Mouse (Mus musculus) heart, postnatal 0 days (tissue): ENCODE data around the gene Gm49711. TPM values are rescaled to one million over a fixed set of nuclear protein-coding genes. Genes with fewer than 3 reads are reported as not detected.

Source experiments
- ATAC-seq: fragments of 200-750 bp; cut with Nextera tagmentation; 2 replicates; pipeline ENCODE4 v1.8.0; 2017; ENCODE audit warnings: low read depth, moderate number of reproducible peaks, moderate library complexity; ENCODE audit not compliant: insufficient read depth
- DNase-seq: peaks from one replicate; pipeline ENCODE4 v3.0.0-alpha.2; 2016; ENCODE audit warnings: low spot score
- H3K27ac ChIP-seq: fragments of 300-500 bp; sonication (generic); 2 replicates; pipeline ENCODE4 v1.5.1; 2014; ENCODE audit warnings: low read depth, mild to moderate bottlenecking
- H3K27me3 ChIP-seq: fragments of 300-500 bp; sonication (generic); 2 replicates; pipeline ENCODE4 v1.6.1; 2014; ENCODE audit warnings: low read length, mixed read lengths; ENCODE audit not compliant: control insufficient read depth, insufficient read depth
- H3K36me3 ChIP-seq: fragments of 300-500 bp; sonication (generic); replicated peaks from 2 replicates; pipeline ENCODE4 v1.6.1; 2014; ENCODE audit warnings: low read length, mixed read lengths; ENCODE audit not compliant: control insufficient read depth, insufficient read depth
- H3K4me1 ChIP-seq: fragments of 300-500 bp; sonication (generic); 2 replicates; pipeline ENCODE4 v1.6.1; 2014; ENCODE audit warnings: antibody characterized with exemption; ENCODE audit not compliant: control insufficient read depth, insufficient read depth
- H3K4me2 ChIP-seq: fragments of 300-500 bp; sonication (generic); 2 replicates; pipeline ENCODE4 v1.6.1; 2014; ENCODE audit warnings: low read depth, mild to moderate bottlenecking, low read length, moderate library complexity
- H3K4me3 ChIP-seq: fragments of 300-500 bp; sonication (generic); 2 replicates; pipeline ENCODE4 v1.5.1; 2014; ENCODE audit warnings: low read depth, low read length
- H3K9ac ChIP-seq: fragments of 300-500 bp; sonication (generic); replicated peaks from 2 replicates; pipeline ENCODE4 v1.6.1; 2014; ENCODE audit warnings: low read depth, low read length, mixed read lengths
- H3K9me3 ChIP-seq: fragments of 300-500 bp; sonication (generic); replicated peaks from 2 replicates; pipeline ENCODE4 v1.6.1; 2016; ENCODE audit warnings: low read length; ENCODE audit not compliant: control insufficient read depth
- CTCF ChIP-seq: IDR thresholded peaks from 2 replicates; pipeline ENCODE4 v1.5.1; 2016; ENCODE audit warnings: antibody characterized with exemption, control low read depth, low read depth
- EP300 ChIP-seq: IDR thresholded peaks from 2 replicates; pipeline ENCODE4 v1.6.1; 2016; ENCODE audit warnings: antibody characterized with exemption, low read depth
- WGBS: fragments of 180-500 bp; shearing (Covaris S2); extraction: QIAGEN DNeasy Blood & Tissue Kit; methylation state at CpG from one replicate; pipeline ENCODE4 v1.1.7; 2014; 5-methylcytosine and 5-hydroxymethylcytosine counted together
- polyA plus RNA-seq: library from polyadenylated mRNA; unstranded; fragments of >200 nt; fragmentation: Nextera tagmentation; extraction: Ambion mirVana; gene quantifications from 2 replicates; pipeline ENCODE4 v1.2.1, GENCODE M21; 2015
- total RNA-seq: library from RNA; depleted of rRNA; stranded (reverse); fragments of >200 nt; gene quantifications from 2 replicates; pipeline ENCODE4 v1.2.3, GENCODE M21; 2014; ENCODE audit warnings: low replicate concordance

Gm49711 gene
- total and polyA plus RNA-seq, 2 experiments from 2014 or later, result 0.20 TPM; not detected in 1

DNA sequence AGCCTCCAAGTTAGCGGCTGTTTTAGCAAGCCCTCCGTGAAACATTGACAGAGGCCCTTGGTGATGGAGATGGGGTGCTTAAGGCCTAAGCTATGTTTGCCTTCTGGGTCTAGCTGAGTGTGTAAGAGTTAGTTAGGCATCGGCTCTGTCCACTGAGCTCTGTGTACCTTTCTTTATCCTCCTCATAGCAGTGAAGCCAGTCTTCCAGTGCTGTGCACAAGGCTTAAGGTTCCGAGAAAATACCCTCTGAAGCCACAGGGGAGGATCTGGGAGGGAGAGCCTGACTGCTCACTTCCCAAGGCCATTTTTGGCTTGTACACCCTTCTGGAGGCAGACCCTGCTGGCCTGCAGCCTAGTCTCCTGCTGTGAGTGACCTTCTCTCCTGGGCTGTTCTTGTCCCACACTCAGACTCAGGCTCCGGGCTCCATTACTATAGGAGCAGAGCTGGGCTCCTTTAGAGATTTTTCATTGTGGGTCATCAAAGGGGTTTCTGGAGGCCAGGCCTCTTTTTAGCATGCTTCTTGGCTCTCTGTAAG, 56.7 kb downstream of the Gm49711 start:
- Histone ChIP-seq H3K27me3 (no peaks in the 10 kb centered on the region), H3K27ac (peak overlapping the region; percentile 55), H3K4me2 (no peak overlapping the region), H3K36me3 (peaks cover 17% of the 10 kb centered on the region; the same call in 1 of the 2 replicates), H3K9ac (no peak overlapping the region), H3K9me3 (no peaks in the 10 kb centered on the region), H3K4me3 (no peak overlapping the region), H3K4me1 (peaks cover 18% of the 10 kb centered on the region)
- ATAC-seq (peak; percentile 78), DNase-seq (peak; percentile 70)
- WGBS, result 56% methylated on average over 5 of the region's 5 CpGs
- TF ChIP-seq EP300 (no peak), CTCF (no peak)

DNA sequence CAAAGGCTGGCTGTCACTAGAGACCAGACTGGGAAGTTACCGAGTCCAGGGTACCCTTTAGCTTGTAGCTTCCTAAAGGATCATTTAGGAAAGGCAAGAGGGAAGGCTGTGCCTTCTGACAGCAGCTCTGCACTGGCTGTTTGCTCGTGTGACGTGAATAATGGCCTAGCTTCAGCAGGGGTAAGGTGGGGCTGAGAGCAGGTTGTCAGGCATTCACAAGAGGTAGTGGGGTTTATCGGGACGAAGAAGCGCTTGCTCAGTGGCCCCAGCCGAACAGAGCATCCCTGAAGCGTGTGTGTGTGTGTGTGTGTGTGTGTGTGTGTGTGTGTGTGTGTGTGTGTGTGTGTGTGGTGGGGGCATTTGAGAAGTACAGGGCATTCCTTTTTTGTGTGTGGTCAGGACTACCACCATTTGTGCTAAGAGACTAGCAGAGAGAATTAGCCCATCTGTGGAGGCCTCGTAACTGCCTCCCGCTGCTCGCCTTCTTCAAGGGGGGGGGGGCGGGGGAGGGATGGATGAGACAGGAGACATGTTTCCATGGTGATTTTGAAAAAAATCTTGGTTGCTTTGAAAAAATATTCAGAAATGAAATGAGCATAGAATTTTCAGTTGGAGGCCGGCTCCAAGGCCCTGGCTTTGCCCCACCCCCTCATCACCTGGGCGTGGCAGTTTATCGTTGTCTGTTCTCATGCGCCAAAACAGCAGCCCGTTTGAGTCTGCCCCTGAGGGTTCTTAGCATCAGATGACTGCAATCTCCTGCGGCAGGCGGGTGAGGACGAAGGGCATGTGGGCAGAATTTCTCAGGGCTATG, 57.7 kb downstream of the Gm49711 start:
- TF ChIP-seq CTCF, result no peak
- no peak for TF ChIP-seq EP300
- DNase-seq, result peak; percentile 22
- no peak overlapping the region for H3K9ac ChIP-seq
- H3K27ac ChIP-seq, result 0 out of 2 replicates have a peak overlapping the region, but pooled peaks have one; percentile 55
- WGBS, result 53% methylated on average over 19 of the region's 20 CpGs
- no peak for ATAC-seq
- H3K4me3 ChIP-seq, result no peak overlapping the region
- H3K4me2 ChIP-seq, result no peak overlapping the region
- H3K9me3 ChIP-seq, result no peaks in the 10 kb centered on the region
- no peaks in the 10 kb centered on the region for H3K27me3 ChIP-seq
- peaks cover 18% of the 10 kb centered on the region for H3K4me1 ChIP-seq
- H3K36me3 ChIP-seq, result peaks cover 17% of the 10 kb centered on the region; the same call in 1 of the 2 replicates

DNA sequence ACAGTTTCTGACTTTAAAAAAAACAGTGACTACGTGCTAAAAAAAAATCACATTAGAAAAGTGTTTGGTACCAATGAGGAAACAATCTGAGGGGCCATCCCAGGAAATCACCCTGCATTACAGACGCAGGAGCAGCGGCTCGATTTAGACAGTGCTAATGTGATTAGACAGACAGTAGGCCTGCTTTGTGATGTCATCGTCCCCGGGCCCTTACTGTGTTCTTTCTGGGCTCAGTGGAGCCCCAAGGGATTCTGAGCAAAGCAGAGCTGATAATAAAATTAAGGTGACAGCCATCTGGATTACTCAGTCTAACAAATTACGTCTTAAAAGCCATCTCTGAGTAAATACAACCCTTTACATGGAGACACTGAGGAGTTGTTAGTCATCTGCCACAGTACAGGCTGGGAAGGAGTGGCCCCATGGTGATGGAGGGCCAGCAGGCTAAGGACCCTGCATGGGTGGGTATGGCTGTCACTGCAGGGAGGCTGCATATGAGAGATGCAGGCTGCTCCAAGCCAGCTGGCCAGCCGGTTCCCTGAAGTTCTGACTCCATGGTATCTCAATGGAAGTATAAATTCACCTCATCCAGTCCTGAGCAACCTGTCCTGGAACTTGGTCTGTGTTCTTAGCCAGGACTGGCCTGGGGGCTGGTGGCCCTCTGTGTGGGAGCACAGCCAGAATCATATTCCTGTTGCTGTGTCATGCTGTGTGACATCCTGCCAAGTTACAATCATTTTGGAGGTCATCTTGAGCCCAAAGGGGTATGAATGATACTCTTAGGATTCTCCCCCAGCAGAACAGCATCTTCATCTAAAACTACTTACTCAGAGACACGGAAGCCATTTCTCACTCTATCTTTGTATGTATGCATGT, 59.5 kb downstream of the Gm49711 start:
- Histone ChIP-seq H3K27me3 (no peaks in the 10 kb centered on the region), H3K4me2 (no peak overlapping the region), H3K36me3 (peaks cover 5% of the 10 kb centered on the region; the same call in 1 of the 2 replicates), H3K9ac (no peak overlapping the region), H3K4me3 (no peak overlapping the region), H3K4me1 (peaks cover 18% of the 10 kb centered on the region), H3K27ac (no peak overlapping the region), H3K9me3 (no peaks in the 10 kb centered on the region)
- WGBS, result 67% methylated on average over 9 of the region's 9 CpGs
- no peak; the same call in 1 of the 2 replicates for ATAC-seq
- no peak for TF ChIP-seq EP300
- TF ChIP-seq CTCF, result no peak
- no peak for DNase-seq

DNA sequence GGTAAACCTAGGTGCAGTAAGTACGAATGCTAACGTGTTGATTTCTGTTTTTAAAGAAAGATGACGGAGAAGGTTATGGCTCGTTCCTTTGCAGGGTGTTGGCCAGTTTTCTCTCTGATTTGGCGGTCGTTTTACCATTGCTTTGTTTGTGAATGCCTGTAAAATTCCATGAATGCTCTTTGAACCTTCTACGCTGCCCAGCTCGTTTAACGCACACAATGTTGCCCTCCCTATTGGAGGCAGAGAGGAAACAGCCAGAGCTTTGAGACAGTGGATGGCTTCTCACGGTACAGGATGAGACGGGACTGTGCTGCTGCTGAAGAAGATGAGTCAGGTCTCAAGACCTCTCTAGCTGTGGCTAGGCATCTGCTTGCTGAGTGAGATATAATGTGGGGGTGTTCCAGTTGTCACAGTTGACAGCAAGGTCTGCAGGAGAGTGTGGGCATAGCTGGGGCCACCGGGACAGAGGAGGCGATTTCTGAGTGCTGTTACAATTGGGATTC, 60.9 kb downstream of the Gm49711 start:
- ATAC-seq, result no peak
- Histone ChIP-seq H3K36me3 (no peaks in the 10 kb centered on the region), H3K27me3 (no peaks in the 10 kb centered on the region), H3K4me2 (no peak overlapping the region), H3K4me3 (no peak overlapping the region), H3K27ac (no peak overlapping the region), H3K4me1 (peaks cover 18% of the 10 kb centered on the region), H3K9ac (no peak overlapping the region), H3K9me3 (no peaks in the 10 kb centered on the region)
- no peak for DNase-seq
- 59% methylated on average over 13 of the region's 13 CpGs for WGBS
- TF ChIP-seq CTCF (no peak), EP300 (no peak)

DNA sequence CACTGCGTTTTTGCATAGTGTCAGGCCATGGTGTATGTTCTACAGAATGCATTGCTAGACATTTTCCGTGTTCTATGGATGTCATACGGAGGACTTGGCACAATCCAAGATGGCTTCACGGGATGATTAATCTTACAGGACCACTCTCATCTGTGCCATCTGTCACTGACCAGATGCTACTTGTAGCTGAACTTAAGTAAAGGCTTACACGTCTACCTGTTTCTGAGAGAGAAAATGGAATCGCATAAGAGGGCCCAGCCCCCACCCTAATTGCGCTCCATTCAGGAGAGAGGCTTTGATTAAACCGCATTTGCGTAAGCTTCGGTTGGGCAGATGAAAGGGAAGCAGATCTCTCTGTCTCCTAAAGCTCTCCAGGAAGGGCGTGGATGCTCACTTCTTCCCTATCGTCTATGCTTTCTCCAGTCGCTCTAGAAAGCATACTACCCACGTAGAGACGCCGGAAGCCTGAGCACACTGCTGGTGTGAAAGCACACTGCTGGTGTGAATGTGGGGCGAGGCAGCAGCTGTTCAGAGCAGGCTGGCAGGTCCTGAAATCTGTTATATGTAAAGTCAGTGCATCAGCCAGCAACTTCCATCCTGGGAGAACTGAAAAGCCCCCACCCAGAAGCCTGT, 62.9 kb downstream of the Gm49711 start:
- peaks cover 10% of the 10 kb centered on the region for H3K9me3 ChIP-seq
- no peak overlapping the region for H3K4me3 ChIP-seq
- WGBS, result 84% methylated on average over 17 of the region's 17 CpGs
- DNase-seq (no peak), ATAC-seq (no peak)
- H3K36me3 ChIP-seq, result no peaks in the 10 kb centered on the region
- peaks cover 5% of the 10 kb centered on the region; the same call in 1 of the 2 replicates for H3K4me1 ChIP-seq
- no peaks in the 10 kb centered on the region for H3K27me3 ChIP-seq
- H3K27ac ChIP-seq, result no peak overlapping the region
- H3K4me2 ChIP-seq, result no peak overlapping the region
- H3K9ac ChIP-seq, result no peak overlapping the region
- TF ChIP-seq CTCF (no peak), EP300 (no peak)
